Mouse (Mus musculus): ENCODE data around the gene Prdm16. TPM values are rescaled to one million over a fixed set of nuclear protein-coding genes. Genes with fewer than 3 reads are reported as not detected.

Prdm16 gene
- polyA plus RNA-seq, 1 experiment from 2014 or later, result 12.6 TPM

GRCm38 (mm10) chr4:154542568-154542967 lies 94.1 kb downstream of the Prdm16 start:
- Histone ChIP-seq H3K4me2 (ENCODE audit: low read length) (no peak overlapping the region), H3K4me3 (ENCODE audit: low read length) (no peak overlapping the region), H3K27ac (ENCODE audit: low read depth, low read length) (no peak overlapping the region), H3K27me3 (replicated peaks; ENCODE audit: control insufficient read depth, insufficient read depth, low read length) (no peaks in the 10 kb centered on the region), H3K9ac (ENCODE audit: low read depth, low read length) (no peak overlapping the region), H3K4me1 (ENCODE audit: control insufficient read depth, insufficient read depth, low read depth, low read length) (peaks cover 27% of the 10 kb centered on the region), H3K36me3 (ENCODE audit: control insufficient read depth, insufficient read depth, low read length) (no peaks in the 10 kb centered on the region), H3K9me3 (ENCODE audit: control insufficient read depth, low read length) (no peaks in the 10 kb centered on the region)
- ATAC-seq, result no peak
- 50% methylated on average over 5 of the region's 5 CpGs for WGBS

GRCm38 (mm10) chr4:154541632-154542276 lies 94.9 kb downstream of the Prdm16 start:
- no peak overlapping the region for H3K9ac ChIP-seq (ENCODE audit: low read depth, low read length)

GRCm38 (mm10) chr4:154540671-154541070 lies 96.0 kb downstream of the Prdm16 start:
- Histone ChIP-seq H3K4me2 (ENCODE audit: low read length) (no peak overlapping the region), H3K4me3 (ENCODE audit: low read length) (no peak overlapping the region), H3K4me1 (ENCODE audit: control insufficient read depth, insufficient read depth, low read depth, low read length) (peaks cover 27% of the 10 kb centered on the region), H3K9me3 (ENCODE audit: control insufficient read depth, low read length) (no peaks in the 10 kb centered on the region), H3K27me3 (replicated peaks; ENCODE audit: control insufficient read depth, insufficient read depth, low read length) (no peaks in the 10 kb centered on the region), H3K27ac (ENCODE audit: low read depth, low read length) (no peak overlapping the region), H3K36me3 (ENCODE audit: control insufficient read depth, insufficient read depth, low read length) (no peaks in the 10 kb centered on the region), H3K9ac (ENCODE audit: low read depth, low read length) (peak overlapping the region; percentile 6; the same call in 1 of the 2 replicates)
- 0 out of 2 replicates have a peak, but pooled peaks have one; percentile 21 for ATAC-seq
- 19% methylated on average over 10 of the region's 10 CpGs for WGBS

More at GRCm38 (mm10) chr4:154541632-154542276, 94.9 kb downstream of the Prdm16 start:
- Histone ChIP-seq H3K4me2 (ENCODE audit: low read length) (no peak overlapping the region), H3K27me3 (replicated peaks; ENCODE audit: control insufficient read depth, insufficient read depth, low read length) (no peaks in the 10 kb centered on the region), H3K27ac (ENCODE audit: low read depth, low read length) (peak overlapping the region; percentile 13; the same call in 1 of the 2 replicates), H3K4me3 (ENCODE audit: low read length) (no peak overlapping the region), H3K9me3 (ENCODE audit: control insufficient read depth, low read length) (no peaks in the 10 kb centered on the region), H3K4me1 (ENCODE audit: control insufficient read depth, insufficient read depth, low read depth, low read length) (peaks cover 27% of the 10 kb centered on the region), H3K36me3 (ENCODE audit: control insufficient read depth, insufficient read depth, low read length) (no peaks in the 10 kb centered on the region)
- no peak for ATAC-seq
- 66% methylated on average over 9 of the region's 9 CpGs for WGBS

GRCm38 (mm10) chr4:154539703-154540102 lies 97.0 kb downstream of the Prdm16 start:
- Histone ChIP-seq H3K4me2 (ENCODE audit: low read length) (no peak overlapping the region), H3K9me3 (ENCODE audit: control insufficient read depth, low read length) (no peaks in the 10 kb centered on the region), H3K9ac (ENCODE audit: low read depth, low read length) (no peak overlapping the region), H3K27ac (ENCODE audit: low read depth, low read length) (no peak overlapping the region), H3K27me3 (replicated peaks; ENCODE audit: control insufficient read depth, insufficient read depth, low read length) (no peaks in the 10 kb centered on the region), H3K36me3 (ENCODE audit: control insufficient read depth, insufficient read depth, low read length) (no peaks in the 10 kb centered on the region), H3K4me1 (ENCODE audit: control insufficient read depth, insufficient read depth, low read depth, low read length) (peaks cover 25% of the 10 kb centered on the region), H3K4me3 (ENCODE audit: low read length) (no peak overlapping the region)
- no peak for ATAC-seq
- 61% methylated on average over 12 of the region's 12 CpGs for WGBS

- Histone ChIP-seq H3K27me3 (replicated peaks; ENCODE audit: control insufficient read depth, insufficient read depth, low read length) (no peaks in the 10 kb centered on the region), H3K9me3 (ENCODE audit: control insufficient read depth, low read length) (no peaks in the 10 kb centered on the region), H3K27ac (ENCODE audit: low read depth, low read length) (no peak overlapping the region), H3K9ac (ENCODE audit: low read depth, low read length) (no peak overlapping the region), H3K4me1 (ENCODE audit: control insufficient read depth, insufficient read depth, low read depth, low read length) (peaks cover 18% of the 10 kb centered on the region), H3K4me3 (ENCODE audit: low read length) (no peak overlapping the region), H3K36me3 (ENCODE audit: control insufficient read depth, insufficient read depth, low read length) (no peaks in the 10 kb centered on the region), H3K4me2 (ENCODE audit: low read length) (no peak overlapping the region)
- no peak for ATAC-seq
- 83% methylated on average over 4 of the region's 4 CpGs for WGBS
These were observed 97.9 kb downstream of the Prdm16 start for GRCm38 (mm10) chr4:154538727-154539126.

GRCm38 (mm10) chr4:154536110-154536509 lies 100.6 kb downstream of the Prdm16 start:
- Histone ChIP-seq H3K9me3 (ENCODE audit: control insufficient read depth, low read length) (no peaks in the 10 kb centered on the region), H3K27me3 (replicated peaks; ENCODE audit: control insufficient read depth, insufficient read depth, low read length) (no peaks in the 10 kb centered on the region), H3K4me2 (ENCODE audit: low read length) (no peak overlapping the region), H3K4me1 (ENCODE audit: control insufficient read depth, insufficient read depth, low read depth, low read length) (peaks cover 6% of the 10 kb centered on the region), H3K9ac (ENCODE audit: low read depth, low read length) (no peak overlapping the region), H3K36me3 (ENCODE audit: control insufficient read depth, insufficient read depth, low read length) (no peaks in the 10 kb centered on the region), H3K27ac (ENCODE audit: low read depth, low read length) (no peak overlapping the region), H3K4me3 (ENCODE audit: low read length) (no peak overlapping the region)
- WGBS, result 58% methylated on average over 5 of the region's 5 CpGs
- no peak for ATAC-seq

- no peak for ATAC-seq
- no peak overlapping the region for H3K4me2 ChIP-seq (ENCODE audit: low read length)
- H3K9me3 ChIP-seq (ENCODE audit: control insufficient read depth, low read length), result no peaks in the 10 kb centered on the region
- no peaks in the 10 kb centered on the region for H3K36me3 ChIP-seq (ENCODE audit: control insufficient read depth, insufficient read depth, low read length)
- no peak overlapping the region for H3K27ac ChIP-seq (ENCODE audit: low read depth, low read length)
- WGBS, result 72% methylated on average over 4 of the region's 4 CpGs
- H3K27me3 ChIP-seq (replicated peaks; ENCODE audit: control insufficient read depth, insufficient read depth, low read length), result no peaks in the 10 kb centered on the region
- no peaks in the 10 kb centered on the region; the same call in 1 of the 2 replicates for H3K4me1 ChIP-seq (ENCODE audit: control insufficient read depth, insufficient read depth, low read depth, low read length)
- H3K9ac ChIP-seq (ENCODE audit: low read depth, low read length), result no peak overlapping the region
- H3K4me3 ChIP-seq (ENCODE audit: low read length), result no peak overlapping the region
These were observed 105.3 kb downstream of the Prdm16 start for GRCm38 (mm10) chr4:154531368-154531767.

GRCm38 (mm10) chr4:154530336-154530735 lies 106.3 kb downstream of the Prdm16 start:
- H3K9me3 ChIP-seq (ENCODE audit: control insufficient read depth, low read length), result no peaks in the 10 kb centered on the region
- no peak overlapping the region for H3K27ac ChIP-seq (ENCODE audit: low read depth, low read length)
- ATAC-seq, result no peak
- H3K36me3 ChIP-seq (ENCODE audit: control insufficient read depth, insufficient read depth, low read length), result no peaks in the 10 kb centered on the region
- 88% methylated on average over 7 of the region's 7 CpGs for WGBS
- H3K4me2 ChIP-seq (ENCODE audit: low read length), result no peak overlapping the region
- no peak overlapping the region for H3K4me3 ChIP-seq (ENCODE audit: low read length)
- no peaks in the 10 kb centered on the region; the same call in 1 of the 2 replicates for H3K4me1 ChIP-seq (ENCODE audit: control insufficient read depth, insufficient read depth, low read depth, low read length)
- no peaks in the 10 kb centered on the region; the same call in 1 of the 2 replicates for H3K27me3 ChIP-seq (replicated peaks; ENCODE audit: control insufficient read depth, insufficient read depth, low read length)
- no peak overlapping the region for H3K9ac ChIP-seq (ENCODE audit: low read depth, low read length)

GRCm38 (mm10) chr4:154527506-154527905 lies 109.2 kb downstream of the Prdm16 start:
- H3K27ac ChIP-seq (ENCODE audit: low read depth, low read length), result no peak overlapping the region
- no peaks in the 10 kb centered on the region; the same call in 1 of the 2 replicates for H3K27me3 ChIP-seq (replicated peaks; ENCODE audit: control insufficient read depth, insufficient read depth, low read length)
- no peaks in the 10 kb centered on the region for H3K9me3 ChIP-seq (ENCODE audit: control insufficient read depth, low read length)
- WGBS, result 65% methylated on average over 9 of the region's 9 CpGs
- no peak overlapping the region for H3K4me2 ChIP-seq (ENCODE audit: low read length)
- no peaks in the 10 kb centered on the region; the same call in 1 of the 2 replicates for H3K4me1 ChIP-seq (ENCODE audit: control insufficient read depth, insufficient read depth, low read depth, low read length)
- H3K9ac ChIP-seq (ENCODE audit: low read depth, low read length), result no peak overlapping the region
- H3K36me3 ChIP-seq (ENCODE audit: control insufficient read depth, insufficient read depth, low read length), result no peaks in the 10 kb centered on the region
- no peak for ATAC-seq
- no peak overlapping the region for H3K4me3 ChIP-seq (ENCODE audit: low read length)

Data from hindbrain, embryonic 16.5 days (tissue).